Mouse (Mus musculus) hematopoietic multipotent progenitor cell, adult 10-12 weeks (in vitro differentiated cells): ENCODE measurements around the gene Prr9. TPM values are rescaled to one million over a fixed set of nuclear protein-coding genes. Genes with fewer than 3 reads are reported as not detected.

Source experiments
- polyA plus RNA-seq: library from polyadenylated mRNA; stranded (reverse); fragments of >175 nt; gene quantifications from 2 replicates; pipeline ENCODE4 v1.2.3, GENCODE M21; 2012; ENCODE audit warnings: low replicate concordance

Gene Prr9
- polyA plus RNA-seq = not detected in 2 replicates

GRCm38 (mm10) chr3:92123847-92124246, at the start of gene Prr9:
Gene Prr9 (minus strand): TSS chr3:92123947.

DNA sequence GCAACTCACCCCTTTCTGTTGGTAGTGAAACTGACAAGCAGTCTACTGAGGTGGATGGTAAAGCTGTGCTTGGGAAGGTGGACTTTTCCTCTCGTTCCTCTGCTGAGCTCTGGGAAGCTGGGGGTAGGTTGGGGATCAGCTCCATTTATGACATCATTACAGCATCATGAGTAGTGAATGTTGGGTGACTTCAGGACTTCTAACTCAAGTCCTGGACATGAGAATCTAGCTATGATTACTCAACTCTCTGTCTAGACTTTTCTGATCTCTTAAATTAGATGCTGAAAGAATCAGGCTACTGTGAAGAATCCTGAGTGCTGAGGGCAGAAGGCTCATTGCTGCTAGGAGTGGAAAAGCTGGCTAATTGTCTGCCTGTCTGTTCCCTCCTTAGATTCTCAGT, 18.9 kb upstream of the Prr9 start, which contains the start of gene Lelp1:
Gene Lelp1, minus strand, starts transcription at position 101 of the 400 bp plus-strand sequence.

GRCm38 (mm10) chr3:92083042-92083441, 40.7 kb downstream of the Prr9 start, which contains the start of gene Lor:
Gene Lor (minus strand): TSS chr3:92083142.

Other genes starting within 250 kb of the Prr9 start
- not detected in 2 replicates for gene Pglyrp3, start 109.4 kb downstream of the Prr9 start, polyA plus RNA-seq
- not detected in 2 replicates for gene Lor, start 40.8 kb downstream of the Prr9 start, polyA plus RNA-seq
- not detected in 2 replicates for gene Lelp1, start 18.8 kb upstream of the Prr9 start, polyA plus RNA-seq
- not detected in 2 replicates for gene Sprr2a1, start 91.9 kb upstream of the Prr9 start, polyA plus RNA-seq
- not detected in 2 replicates for gene Sprr2a2, start 92.0 kb upstream of the Prr9 start, polyA plus RNA-seq
- gene Sprr2a3, start 161.5 kb upstream of the Prr9 start, polyA plus RNA-seq = not detected in 2 replicates
- gene Sprr2b, start 192.7 kb upstream of the Prr9 start, polyA plus RNA-seq = not detected in 2 replicates
- gene Sprr2d, start 215.2 kb upstream of the Prr9 start, polyA plus RNA-seq = not detected in 2 replicates
- not detected in 2 replicates for gene Sprr2e, start 228.2 kb upstream of the Prr9 start, polyA plus RNA-seq
- not detected in 2 replicates for gene Sprr2f, start 241.2 kb upstream of the Prr9 start, polyA plus RNA-seq